Mouse (Mus musculus) liver, postnatal 0 days (tissue): ENCODE data around the gene Stxbp5.

Experiments
- CTCF ChIP-seq: sonication (generic); IDR thresholded peaks from 2 replicates; pipeline ENCODE4 v1.5.1; 2016; ENCODE audit warnings: antibody characterized with exemption, low read depth
- EP300 ChIP-seq: IDR thresholded peaks from 2 replicates; pipeline ENCODE4 v1.6.1; 2016; ENCODE audit warnings: antibody characterized with exemption, low read depth, mild to moderate bottlenecking

- TF ChIP-seq CTCF, result no peak
- TF ChIP-seq EP300, result no peak
Measured at GRCm38 (mm10) chr10:9733861-9734260, 167.0 kb downstream of the Stxbp5 start.
